Comparison of ENCODE assay signal across 28 mouse cellular contexts in the genomic region with DNA sequence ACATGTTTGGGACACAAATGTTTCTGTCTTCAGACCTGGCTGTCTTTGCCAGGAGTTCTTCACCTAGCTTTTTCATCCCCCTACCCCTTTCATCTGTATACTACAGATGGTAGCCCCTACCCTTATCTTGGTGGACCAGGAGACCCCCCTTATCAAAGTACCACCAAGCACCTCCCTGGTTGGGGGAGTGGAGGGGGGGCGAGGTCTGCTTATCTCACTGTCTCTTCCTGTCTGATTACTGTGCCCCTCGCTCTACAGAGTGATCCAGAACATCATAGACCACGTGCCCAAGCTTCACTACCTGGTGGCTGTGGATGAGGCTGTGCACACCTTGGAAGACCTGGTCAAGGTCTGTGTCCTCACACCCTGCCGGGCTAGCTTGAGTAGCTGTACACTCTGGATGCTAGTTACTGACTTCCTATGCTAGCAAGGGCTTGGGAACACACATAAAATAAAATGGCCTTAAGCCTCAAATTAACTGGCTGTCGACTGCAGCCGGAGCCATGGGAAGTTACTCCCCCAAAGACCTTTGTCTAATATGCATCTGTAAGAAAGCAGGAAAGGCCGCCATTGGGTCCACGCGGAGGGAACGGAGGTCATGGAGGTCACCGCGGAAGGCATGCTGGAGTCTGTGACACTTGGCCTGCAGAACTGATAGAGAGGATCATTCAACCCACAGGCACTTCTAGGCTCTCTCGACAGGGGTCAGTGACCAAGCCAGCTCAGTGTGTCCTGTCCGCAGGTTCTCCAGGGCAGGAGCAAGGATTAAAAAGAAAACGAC. TPM values are rescaled to one million over a fixed set of nuclear protein-coding genes. Genes with fewer than 3 reads are reported as not detected.
DNase-seq lines count a peak whose midpoint lies in the region; ATAC-seq and TF ChIP-seq lines count a peak whose summit lies in the region.
"Had no signal": no experiment of that assay in that cellular context is flagged by ENCODE, and none has a peak within 500 bp of the region (broad histone marks: within the 10 kb centered on the region; RNA-seq: fewer than 3 reads in every experiment).

No protein-coding gene starts in this region.

- 62% methylated on average over 15 of the region's 15 CpGs for WGBS in heart, embryonic 16.5 days
- WGBS in liver, embryonic 11.5 days, result 67% methylated on average over 15 of the region's 15 CpGs
- WGBS in liver, postnatal 0 days (ENCODE audit: insufficient replicate concordance), result 73% methylated on average over 15 of the region's 15 CpGs
- 83% methylated on average over 15 of the region's 15 CpGs for WGBS in neural tube, embryonic 15.5 days

- H3K4me1 ChIP-seq in heart, embryonic 16.5 days (ENCODE audit: control insufficient read depth, insufficient read depth, low read length), result no peaks in the 10 kb centered on the region
- peaks cover 6 to 7% of the 10 kb centered on the region in 2 experiments; a peak in 3 of 4 replicates for H3K4me1 ChIP-seq in MEL (ENCODE audit: control insufficient read depth in 1 of 2, insufficient read depth in 2 of 2, low read length in 2 of 2)
- peaks cover 5% of the 10 kb centered on the region for H3K4me1 ChIP-seq in liver, embryonic 11.5 days (replicated peaks; ENCODE audit: control insufficient read depth, insufficient read depth, low read length)
- no peaks in the 10 kb centered on the region for H3K4me1 ChIP-seq in liver, postnatal 0 days (ENCODE audit: insufficient read depth)
- no peaks in the 10 kb centered on the region for H3K4me1 ChIP-seq in neural tube, embryonic 15.5 days
- H3K4me1 ChIP-seq: embryonic facial prominence, embryonic 13.5 days; forebrain, embryonic 12.5 days; hindbrain, embryonic 15.5 days; intestine, embryonic 15.5 days; midbrain, embryonic 13.5 days had no signal

- H3K79me2 ChIP-seq in MEL (ENCODE audit: control insufficient read depth, insufficient read depth, low read length, poor library complexity), result no peaks in the 10 kb centered on the region

- 0 out of 2 replicates have a peak, but pooled peaks have one; percentile 37 for ATAC-seq in heart, embryonic 16.5 days (replicated peaks; ENCODE audit: extremely low read depth, insufficient read depth, low FRiP score)
- peak; percentile 84 for ATAC-seq in liver, embryonic 11.5 days (replicated peaks; ENCODE audit: low FRiP score)
- no peak for ATAC-seq in liver, postnatal 0 days
- no peak for ATAC-seq in neural tube, embryonic 15.5 days (ENCODE audit: low FRiP score)
- ATAC-seq: intestine, embryonic 15.5 days; lung, postnatal 0 days; midbrain, embryonic 13.5 days had no signal

- no peak overlapping the region for H3K4me2 ChIP-seq in heart, embryonic 16.5 days (ENCODE audit: low read depth, low read length)
- no peak overlapping the region for H3K4me2 ChIP-seq in liver, embryonic 11.5 days
- no peak overlapping the region for H3K4me2 ChIP-seq in liver, postnatal 0 days (ENCODE audit: low read depth, low read length)
- no peak overlapping the region for H3K4me2 ChIP-seq in neural tube, embryonic 15.5 days
- H3K4me2 ChIP-seq: embryonic facial prominence, embryonic 13.5 days; forebrain, embryonic 12.5 days; hindbrain, embryonic 15.5 days; intestine, embryonic 15.5 days; midbrain, embryonic 13.5 days had no signal

- TF ChIP-seq EP300 in MEL (IDR thresholded peaks at IDR 0.05; ENCODE audit: low read depth in 1 of 2, low read length in 2 of 2), result peak; percentile 60 to 93
- peak; percentile 43; the same call in 1 of the 2 replicates for TF ChIP-seq EP300 in liver, postnatal 0 days (IDR thresholded peaks at IDR 0.05; ENCODE audit: low read depth)

- intact Hi-C loops in heart, postnatal 14 days (cut with DNase I), result no loop called here
- intact Hi-C loops in left cerebral cortex, postnatal 4 days (cut with DNase I), result no loop called here

- H3K9me3 ChIP-seq in heart, embryonic 16.5 days (replicated peaks; ENCODE audit: control insufficient read depth, low read length), result no peaks in the 10 kb centered on the region
- H3K9me3 ChIP-seq in MEL (replicated peaks; ENCODE audit: insufficient read depth, low read length), result peaks cover 2% of the 10 kb centered on the region; the same call in 1 of the 2 replicates
- H3K9me3 ChIP-seq in liver, embryonic 11.5 days (ENCODE audit: control insufficient read depth, low read length), result peaks cover 5% of the 10 kb centered on the region; the same call in 1 of the 2 replicates
- peaks cover 2% of the 10 kb centered on the region; the same call in 1 of the 2 replicates for H3K9me3 ChIP-seq in liver, postnatal 0 days (ENCODE audit: low read length)
- no peaks in the 10 kb centered on the region for H3K9me3 ChIP-seq in neural tube, embryonic 15.5 days (replicated peaks)
- H3K9me3 ChIP-seq: embryonic facial prominence, embryonic 13.5 days; forebrain, embryonic 12.5 days; hindbrain, embryonic 15.5 days; intestine, embryonic 15.5 days; midbrain, embryonic 13.5 days had no signal

- no peaks in the 10 kb centered on the region for H3K36me3 ChIP-seq in heart, embryonic 16.5 days (ENCODE audit: control insufficient read depth, insufficient read depth)
- peaks cover 0 to 3% of the 10 kb centered on the region in 2 experiments; a peak in 2 of 4 replicates for H3K36me3 ChIP-seq in MEL (ENCODE audit: control insufficient read depth in 1 of 2, insufficient read depth in 2 of 2, low read length in 2 of 2)
- H3K36me3 ChIP-seq in liver, embryonic 11.5 days (ENCODE audit: control insufficient read depth, insufficient read depth, low read length), result no peaks in the 10 kb centered on the region
- no peaks in the 10 kb centered on the region for H3K36me3 ChIP-seq in liver, postnatal 0 days (replicated peaks; ENCODE audit: insufficient read depth, low read length)
- no peaks in the 10 kb centered on the region for H3K36me3 ChIP-seq in neural tube, embryonic 15.5 days
- H3K36me3 ChIP-seq: embryonic facial prominence, embryonic 13.5 days; forebrain, embryonic 12.5 days; hindbrain, embryonic 15.5 days; intestine, embryonic 15.5 days; midbrain, embryonic 13.5 days had no signal

- H3K9ac ChIP-seq in heart, embryonic 16.5 days (ENCODE audit: low read length), result no peak overlapping the region
- H3K9ac ChIP-seq in MEL (ENCODE audit: control insufficient read depth, low read depth, low read length, poor library complexity, severe bottlenecking), result no peak overlapping the region
- H3K9ac ChIP-seq in liver, embryonic 11.5 days (ENCODE audit: low read depth, low read length), result no peak overlapping the region
- no peak overlapping the region for H3K9ac ChIP-seq in liver, postnatal 0 days (replicated peaks)
- no peak overlapping the region for H3K9ac ChIP-seq in neural tube, embryonic 15.5 days (replicated peaks)
- H3K9ac ChIP-seq: embryonic facial prominence, embryonic 13.5 days; forebrain, embryonic 12.5 days; hindbrain, embryonic 15.5 days; intestine, embryonic 15.5 days; midbrain, embryonic 13.5 days had no signal

- H3K27me3 ChIP-seq in heart, embryonic 16.5 days (ENCODE audit: control insufficient read depth, insufficient read depth, low read length), result no peaks in the 10 kb centered on the region
- H3K27me3 ChIP-seq in MEL (ENCODE audit: control insufficient read depth in 1 of 2, insufficient read depth in 2 of 2, low read length in 2 of 2), result no peaks in the 10 kb centered on the region
- H3K27me3 ChIP-seq in liver, embryonic 11.5 days (replicated peaks; ENCODE audit: control insufficient read depth, insufficient read depth, low read length), result no peaks in the 10 kb centered on the region
- no peaks in the 10 kb centered on the region for H3K27me3 ChIP-seq in liver, postnatal 0 days (ENCODE audit: insufficient read depth, low read length)
- H3K27me3 ChIP-seq in neural tube, embryonic 15.5 days (replicated peaks), result no peaks in the 10 kb centered on the region
- H3K27me3 ChIP-seq: embryonic facial prominence, embryonic 13.5 days; forebrain, embryonic 12.5 days; hindbrain, embryonic 15.5 days; intestine, embryonic 15.5 days; midbrain, embryonic 13.5 days had no signal

- no peak for TF ChIP-seq RAD21 in MEL (IDR thresholded peaks at IDR 0.05; ENCODE audit: low read depth, low read length)

- no peak for TF ChIP-seq CTCF in MEL (IDR thresholded peaks at IDR 0.05 in 2 of 3, conservative IDR thresholded peaks at IDR 0.05 in 1 of 3; ENCODE audit: control insufficient read depth in 1 of 3, insufficient read depth in 1 of 3, low read depth in 2 of 3, low read length in 3 of 3, poor library complexity in 1 of 3, severe bottlenecking in 1 of 3)
- TF ChIP-seq CTCF in liver, postnatal 0 days (IDR thresholded peaks at IDR 0.05; ENCODE audit: low read depth), result no peak

- H3K27ac ChIP-seq in heart, embryonic 16.5 days (ENCODE audit: low read length), result no peak overlapping the region
- peak overlapping the region; percentile 42 for H3K27ac ChIP-seq in MEL (ENCODE audit: control insufficient read depth, low read depth, low read length)
- peak overlapping the region; percentile 25; the same call in 1 of the 2 replicates for H3K27ac ChIP-seq in liver, embryonic 11.5 days (ENCODE audit: low read depth, low read length)
- no peak overlapping the region for H3K27ac ChIP-seq in liver, postnatal 0 days (ENCODE audit: low read depth)
- H3K27ac ChIP-seq in neural tube, embryonic 15.5 days (replicated peaks), result no peak overlapping the region
- H3K27ac ChIP-seq: embryonic facial prominence, embryonic 13.5 days; forebrain, embryonic 12.5 days; hindbrain, embryonic 15.5 days; intestine, embryonic 15.5 days; macrophage; midbrain, embryonic 13.5 days; stomach, postnatal 0 days had no signal

- DNase-seq in heart, postnatal 14 days, result no peak
- peak; percentile 48 for DNase-seq in MEL (ENCODE audit: low read depth, low spot score)
- DNase-seq in liver, embryonic 11.5 days (ENCODE audit: low spot score), result no peak
- no peak for DNase-seq in liver, postnatal 0 days
- DNase-seq in left cerebral cortex, postnatal 4 days, result no peak
- no peak for DNase-seq in layer of hippocampus, postnatal 10 days (ENCODE audit: low spot score in 2 of 2)
- DNase-seq: adrenal gland, postnatal 36 days; cerebellum, adult 9-11 months; gastrocnemius, postnatal 14 days; heart, adult 18-20 months; kidney, adult 9 months; kidney, postnatal 4 days; right cerebral cortex, postnatal 14 days; thymus, adult 2 months had no signal

- H3K4me3 ChIP-seq in heart, embryonic 16.5 days (ENCODE audit: low read length), result no peak overlapping the region
- H3K4me3 ChIP-seq in MEL (ENCODE audit: control insufficient read depth in 1 of 2, insufficient read depth in 1 of 2, low read depth in 2 of 2, low read length in 2 of 2), result no peak overlapping the region
- H3K4me3 ChIP-seq in liver, embryonic 11.5 days (ENCODE audit: low read depth, low read length), result no peak overlapping the region
- no peak overlapping the region for H3K4me3 ChIP-seq in liver, postnatal 0 days (ENCODE audit: low read depth, low read length)
- H3K4me3 ChIP-seq in neural tube, embryonic 15.5 days (replicated peaks), result no peak overlapping the region
- H3K4me3 ChIP-seq: embryonic facial prominence, embryonic 13.5 days; erythroblast, embryonic 14.5 days; forebrain, embryonic 12.5 days; hindbrain, embryonic 15.5 days; intestine, embryonic 15.5 days; midbrain, embryonic 13.5 days had no signal

- TF ChIP-seq POLR2A in MEL (IDR thresholded peaks at IDR 0.05; ENCODE audit: control insufficient read depth in 1 of 2, insufficient read depth in 1 of 2, low read depth in 1 of 2, low read length in 2 of 2, poor library complexity in 1 of 2), result no peak

RNA-seq across cellular contexts. Expression of gene Ak7, which starts 32.7 kb away (rescaled TPM):
- 0.41 and 0.56 TPM in 2 replicates for polyA plus RNA-seq in heart, embryonic 16.5 days (2015; fragmentation: Nextera tagmentation; extraction: Ambion mirVana)
- total RNA-seq in heart, postnatal 14 days (2021), result under 1 TPM in 1 of 2 experiments, not detected in 1; 0.62 TPM
- 0.13 and 0.31 TPM in 2 replicates for total RNA-seq in MEL (2012; rRNA removed)
- polyA plus RNA-seq in MEL (2012; ENCODE audit: insufficient read depth in 1 of 2, insufficient read length in 2 of 2, low read depth in 1 of 2, low replicate concordance in 2 of 2, missing spikeins in 1 of 2), result under 1 TPM in 1 of 2 experiments, not detected in 1; 0.36 TPM
- polyA plus RNA-seq in liver, embryonic 11.5 days (2014; fragmentation: Nextera tagmentation; extraction: Ambion mirVana), result 0.10 TPM in 1 of 2 replicates, not detected in the other
- polyA plus RNA-seq in liver, postnatal 0 days (2015; fragmentation: Nextera tagmentation; extraction: Ambion mirVana), result 0.18 and 0.21 TPM in 2 replicates
- 1.6 and 1.7 TPM in 2 replicates for polyA plus RNA-seq in neural tube, embryonic 15.5 days (2015; fragmentation: Nextera tagmentation; extraction: Ambion mirVana)
- 1 to 10 TPM; 1.4 TPM for total RNA-seq in left cerebral cortex, postnatal 4 days (2021)
- 1 to 10 TPM; 2.2 to 2.8 TPM for total RNA-seq in layer of hippocampus, postnatal 10 days (2021)
- total RNA-seq: gastrocnemius, postnatal 14 days; hematopoietic stem cell, adult 5-6 weeks; monocyte, adult 5-6 weeks had no signal
- polyA plus RNA-seq: erythroblast, embryonic 14.5 days; liver, adult 2 months; macrophage had no signal

RNA-seq across cellular contexts. Expression of gene Papola, which starts 46.0 kb away (rescaled TPM):
- 138 and 166 TPM in 2 replicates for polyA plus RNA-seq in heart, embryonic 16.5 days (2015; fragmentation: Nextera tagmentation; extraction: Ambion mirVana)
- total RNA-seq in heart, postnatal 14 days (2021), result 100 to 1,000 TPM; 123 to 140 TPM
- total RNA-seq in MEL (2012; rRNA removed), result 144 and 162 TPM in 2 replicates
- polyA plus RNA-seq in MEL (2012; ENCODE audit: insufficient read depth in 1 of 2, insufficient read length in 2 of 2, low read depth in 1 of 2, low replicate concordance in 2 of 2, missing spikeins in 1 of 2), result 100 to 1,000 TPM; 193 to 329 TPM
- polyA plus RNA-seq in liver, embryonic 11.5 days (2014; fragmentation: Nextera tagmentation; extraction: Ambion mirVana), result 178 and 192 TPM in 2 replicates
- 66.7 and 70.7 TPM in 2 replicates for polyA plus RNA-seq in liver, postnatal 0 days (2015; fragmentation: Nextera tagmentation; extraction: Ambion mirVana)
- polyA plus RNA-seq in neural tube, embryonic 15.5 days (2015; fragmentation: Nextera tagmentation; extraction: Ambion mirVana), result 137 and 161 TPM in 2 replicates
- 100 to 1,000 TPM; 150 to 173 TPM for total RNA-seq in left cerebral cortex, postnatal 4 days (2021)
- 100 to 1,000 TPM; 131 to 149 TPM for total RNA-seq in layer of hippocampus, postnatal 10 days (2021)

RNA-seq across cellular contexts. Expression of gene Atg2b, which starts 53.5 kb away (rescaled TPM):
- polyA plus RNA-seq in heart, embryonic 16.5 days (2015; fragmentation: Nextera tagmentation; extraction: Ambion mirVana), result 7.5 and 9.1 TPM in 2 replicates
- total RNA-seq in heart, postnatal 14 days (2021), result 10 to 100 TPM; 19.8 to 20.4 TPM
- 28.3 and 31.3 TPM in 2 replicates for total RNA-seq in MEL (2012; rRNA removed)
- polyA plus RNA-seq in MEL (2012; ENCODE audit: insufficient read depth in 1 of 2, insufficient read length in 2 of 2, low read depth in 1 of 2, low replicate concordance in 2 of 2, missing spikeins in 1 of 2), result 10 to 100 TPM in 1 of 2 experiments, not detected in 1; 35.9 TPM
- 26.3 and 28.2 TPM in 2 replicates for polyA plus RNA-seq in liver, embryonic 11.5 days (2014; fragmentation: Nextera tagmentation; extraction: Ambion mirVana)
- polyA plus RNA-seq in liver, postnatal 0 days (2015; fragmentation: Nextera tagmentation; extraction: Ambion mirVana), result 3.9 and 4.0 TPM in 2 replicates
- polyA plus RNA-seq in neural tube, embryonic 15.5 days (2015; fragmentation: Nextera tagmentation; extraction: Ambion mirVana), result 11.0 and 11.9 TPM in 2 replicates
- total RNA-seq in left cerebral cortex, postnatal 4 days (2021), result 10 to 100 TPM; 38.5 to 39.3 TPM
- total RNA-seq in layer of hippocampus, postnatal 10 days (2021), result 10 to 100 TPM; 42.0 TPM

RNA-seq across cellular contexts. Expression of gene Gskip, which starts 53.9 kb away (rescaled TPM):
- 19.8 and 21.4 TPM in 2 replicates for polyA plus RNA-seq in heart, embryonic 16.5 days (2015; fragmentation: Nextera tagmentation; extraction: Ambion mirVana)
- total RNA-seq in heart, postnatal 14 days (2021), result 1 to 10 TPM; 7.2 to 7.8 TPM
- total RNA-seq in MEL (2012; rRNA removed), result 12.0 and 12.6 TPM in 2 replicates
- polyA plus RNA-seq in MEL (2012; ENCODE audit: insufficient read depth in 1 of 2, insufficient read length in 2 of 2, low read depth in 1 of 2, low replicate concordance in 2 of 2, missing spikeins in 1 of 2), result 10 to 100 TPM in 1 of 2 experiments, not detected in 1; 13.9 TPM
- polyA plus RNA-seq in liver, embryonic 11.5 days (2014; fragmentation: Nextera tagmentation; extraction: Ambion mirVana), result 27.5 and 28.4 TPM in 2 replicates
- polyA plus RNA-seq in liver, postnatal 0 days (2015; fragmentation: Nextera tagmentation; extraction: Ambion mirVana), result 12.1 and 16.3 TPM in 2 replicates
- polyA plus RNA-seq in neural tube, embryonic 15.5 days (2015; fragmentation: Nextera tagmentation; extraction: Ambion mirVana), result 27.6 and 28.9 TPM in 2 replicates
- 10 to 100 TPM; 14.2 to 14.4 TPM for total RNA-seq in left cerebral cortex, postnatal 4 days (2021)
- total RNA-seq in layer of hippocampus, postnatal 10 days (2021), result 10 to 100 TPM; 14.8 to 15.7 TPM

Comparison
In these comparisons a context has a peak if more than half of its experiments do, and no peak if none do; other contexts are left out.
1. ATAC-seq: peak in heart, embryonic 16.5 days (single experiment) and liver, embryonic 11.5 days (single experiment); none in liver, postnatal 0 days (single experiment) and neural tube, embryonic 15.5 days (single experiment).
2. H3K27ac ChIP-seq: peak in MEL (single experiment) and liver, embryonic 11.5 days (single experiment); none in heart, embryonic 16.5 days (single experiment), liver, postnatal 0 days (single experiment) and neural tube, embryonic 15.5 days (single experiment).